Mouse (Mus musculus): ENCODE results near the gene Dntt. TPM values are rescaled to one million over a fixed set of nuclear protein-coding genes. Genes with fewer than 3 reads are reported as not detected.

Dntt gene
- polyA plus RNA-seq, 1 experiment = 0.14 TPM

GRCm38 (mm10) chr19:41008674-41009395 lies 20.2 kb upstream of the Dntt start:
- DNase-seq (ENCODE audit: low read depth) = no peak

- no peak for DNase-seq (ENCODE audit: low read depth)
These were observed 17.4 kb upstream of the Dntt start for GRCm38 (mm10) chr19:41011676-41012075.

- DNase-seq (ENCODE audit: low read depth) = no peak
These were observed 15.5 kb upstream of the Dntt start for GRCm38 (mm10) chr19:41013591-41013990.

GRCm38 (mm10) chr19:41014003-41014402 lies 15.1 kb upstream of the Dntt start:
- no peak for DNase-seq (ENCODE audit: low read depth)

- DNase-seq (ENCODE audit: low read depth) = no peak
These were observed 12.9 kb upstream of the Dntt start for GRCm38 (mm10) chr19:41015951-41016716.

- no peak for DNase-seq (ENCODE audit: low read depth)
These were observed 9.9 kb upstream of the Dntt start for GRCm38 (mm10) chr19:41019164-41019675.

GRCm38 (mm10) chr19:41020537-41020936 lies 8.5 kb upstream of the Dntt start:
- no peak for DNase-seq (ENCODE audit: low read depth)

- no peak for DNase-seq (ENCODE audit: low read depth)
These were observed 6.8 kb upstream of the Dntt start for GRCm38 (mm10) chr19:41022244-41022643.

GRCm38 (mm10) chr19:41026551-41026950 lies 2.5 kb upstream of the Dntt start:
- no peak for DNase-seq (ENCODE audit: low read depth)

- no peak for DNase-seq (ENCODE audit: low read depth)
These were observed 2.1 kb upstream of the Dntt start for GRCm38 (mm10) chr19:41027024-41027423.

GRCm38 (mm10) chr19:41027601-41028000 lies 1.5 kb upstream of the Dntt start:
- DNase-seq (ENCODE audit: low read depth) = no peak

GRCm38 (mm10) chr19:41030161-41030560 lies 1.1 kb downstream of the Dntt start:
- DNase-seq (ENCODE audit: low read depth) = no peak

- no peak for DNase-seq (ENCODE audit: low read depth)
These were observed 1.9 kb downstream of the Dntt start for GRCm38 (mm10) chr19:41031009-41031408.

- no peak for DNase-seq (ENCODE audit: low read depth)
These were observed 2.8 kb downstream of the Dntt start for GRCm38 (mm10) chr19:41031869-41032268.

GRCm38 (mm10) chr19:41035809-41036551 lies 6.9 kb downstream of the Dntt start:
- no peak for DNase-seq (ENCODE audit: low read depth)

GRCm38 (mm10) chr19:41039110-41039509 lies 10.0 kb downstream of the Dntt start:
- no peak for DNase-seq (ENCODE audit: low read depth)

GRCm38 (mm10) chr19:41045091-41045770 lies 16.2 kb downstream of the Dntt start:
- no peak for DNase-seq (ENCODE audit: low read depth)

GRCm38 (mm10) chr19:41047437-41048186 lies 18.5 kb downstream of the Dntt start:
- DNase-seq (ENCODE audit: low read depth) = no peak

- no peak for DNase-seq (ENCODE audit: low read depth)
These were observed 19.1 kb downstream of the Dntt start for GRCm38 (mm10) chr19:41048187-41048559.

- no peak for DNase-seq (ENCODE audit: low read depth)
These were observed 22.6 kb downstream of the Dntt start for GRCm38 (mm10) chr19:41051714-41052113.

GRCm38 (mm10) chr19:41052247-41052646 lies 23.2 kb downstream of the Dntt start:
- no peak for DNase-seq (ENCODE audit: low read depth)
